ENCODE assay signal across 22 mouse cellular contexts in the genomic region with DNA sequence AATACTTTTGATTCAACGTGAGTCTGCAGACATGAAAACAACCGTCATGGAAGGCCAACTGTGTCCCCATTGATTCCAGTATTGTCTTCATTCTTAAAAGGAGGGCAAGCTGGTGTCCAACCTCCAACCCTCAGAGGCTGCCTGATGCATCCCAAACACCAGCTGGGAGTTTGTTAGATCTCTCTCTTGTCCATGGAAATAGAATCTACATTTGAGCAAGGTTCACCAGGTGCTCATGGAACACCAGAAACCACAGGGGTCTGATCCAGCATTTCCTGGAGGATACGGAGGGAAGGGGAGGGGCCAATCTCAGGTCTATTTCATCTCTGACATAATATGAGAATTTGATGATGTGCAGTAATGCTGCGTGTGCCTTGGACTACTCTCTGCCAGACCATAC.
DNase-seq lines count a peak whose midpoint lies in the region; ATAC-seq lines count a peak whose summit lies in the region.
"Had no signal": no experiment of that assay in that cellular context is flagged by ENCODE, and none has a peak within 500 bp of the region (broad histone marks: within the 10 kb centered on the region; RNA-seq: fewer than 3 reads in every experiment).

No protein-coding gene starts in this region.

- H3K4me3 ChIP-seq in heart, embryonic 12.5 days: no peak overlapping the region
- no peak overlapping the region for H3K4me3 ChIP-seq in midbrain, embryonic 11.5 days (ENCODE audit: low read depth, low read length)
- no peak overlapping the region for H3K4me3 ChIP-seq in midbrain, embryonic 13.5 days (replicated peaks)

- WGBS in heart, embryonic 12.5 days: 74% methylated on average over 4 of the region's 4 CpGs
- WGBS in midbrain, embryonic 11.5 days: 82% methylated on average over 4 of the region's 4 CpGs
- WGBS in midbrain, embryonic 13.5 days: 80% methylated on average over 4 of the region's 4 CpGs

- peak; percentile 64 for DNase-seq in heart, adult 11 months
- peak; percentile 56 for DNase-seq in midbrain, embryonic 11.5 days (ENCODE audit: low spot score, missing footprints)
- peak; percentile 15 for DNase-seq in adipocyte (ENCODE audit: low spot score)
- DNase-seq: adrenal gland, adult 2 months; adrenal gland, adult 8-10 months; adrenal gland, postnatal 10 days; adrenal gland, postnatal 14 days; adrenal gland, postnatal 25 days; adrenal gland, postnatal 36 days; B cell, adult 2 months; cerebellum, adult 11 months; cerebellum, adult 11-12 months; cerebellum, adult 18-20 months; cerebellum, adult 2 months; cerebellum, adult 8-10 months had no signal

- no peak overlapping the region for H3K27ac ChIP-seq in heart, embryonic 12.5 days (ENCODE audit: poor library complexity, severe bottlenecking)
- H3K27ac ChIP-seq in midbrain, embryonic 11.5 days (ENCODE audit: low read depth, low read length): no peak overlapping the region
- no peak overlapping the region for H3K27ac ChIP-seq in midbrain, embryonic 13.5 days

- peaks cover 8% of the 10 kb centered on the region for H3K9me3 ChIP-seq in heart, embryonic 12.5 days (replicated peaks)
- H3K9me3 ChIP-seq in midbrain, embryonic 11.5 days (ENCODE audit: control insufficient read depth, low read length): peaks cover 6% of the 10 kb centered on the region
- H3K9me3 ChIP-seq in midbrain, embryonic 13.5 days: peaks cover 12% of the 10 kb centered on the region

- no peaks in the 10 kb centered on the region for H3K36me3 ChIP-seq in heart, embryonic 12.5 days
- no peaks in the 10 kb centered on the region for H3K36me3 ChIP-seq in midbrain, embryonic 11.5 days (ENCODE audit: control insufficient read depth, insufficient read depth, low read length)
- H3K36me3 ChIP-seq in midbrain, embryonic 13.5 days: no peaks in the 10 kb centered on the region
- H3K36me3 ChIP-seq: G1E had no signal

- ATAC-seq in heart, embryonic 12.5 days (ENCODE audit: insufficient number of reproducible peaks, low FRiP score): no peak
- no peak for ATAC-seq in midbrain, embryonic 11.5 days (ENCODE audit: low FRiP score)
- no peak for ATAC-seq in midbrain, embryonic 13.5 days
- no peak for ATAC-seq in CD4-positive, CD25-positive, alpha-beta regulatory T cell, adult 4 months
- ATAC-seq: activated CD4-positive, CD25-positive, alpha-beta regulatory T cell, adult 4 months; Patski had no signal

- no peaks in the 10 kb centered on the region for H3K4me1 ChIP-seq in heart, embryonic 12.5 days (replicated peaks)
- H3K4me1 ChIP-seq in midbrain, embryonic 11.5 days (ENCODE audit: control insufficient read depth, insufficient read depth, low read length): no peaks in the 10 kb centered on the region
- H3K4me1 ChIP-seq in midbrain, embryonic 13.5 days (replicated peaks): no peaks in the 10 kb centered on the region

- H3K27me3 ChIP-seq in heart, embryonic 12.5 days (replicated peaks): no peaks in the 10 kb centered on the region
- H3K27me3 ChIP-seq in midbrain, embryonic 11.5 days (ENCODE audit: control insufficient read depth, insufficient read depth, low read length): no peaks in the 10 kb centered on the region
- no peaks in the 10 kb centered on the region for H3K27me3 ChIP-seq in midbrain, embryonic 13.5 days
- H3K27me3 ChIP-seq: CH12.LX, Patski had no signal

- H3K4me2 ChIP-seq in heart, embryonic 12.5 days: no peak overlapping the region
- H3K4me2 ChIP-seq in midbrain, embryonic 11.5 days: no peak overlapping the region
- H3K4me2 ChIP-seq in midbrain, embryonic 13.5 days (replicated peaks): no peak overlapping the region

- H3K9ac ChIP-seq in heart, embryonic 12.5 days: no peak overlapping the region
- no peak overlapping the region for H3K9ac ChIP-seq in midbrain, embryonic 11.5 days (ENCODE audit: low read length)
- no peak overlapping the region for H3K9ac ChIP-seq in midbrain, embryonic 13.5 days (replicated peaks)
